Mouse (Mus musculus): ENCODE results near the gene Gm20824. TPM values are rescaled to one million over a fixed set of nuclear protein-coding genes. Genes with fewer than 3 reads are reported as not detected.
"Not testable (repeated sequence)": the region's sequence is repeated elsewhere in the genome, so short reads cannot be mapped to it uniquely, and the experiment has no call there.

Gene Gm20824
- total RNA-seq (2014; rRNA removed) (not detected in 2 replicates), polyA plus RNA-seq (2015; fragmentation: Nextera tagmentation; extraction: Ambion mirVana) (not detected in 2 replicates)

DNA sequence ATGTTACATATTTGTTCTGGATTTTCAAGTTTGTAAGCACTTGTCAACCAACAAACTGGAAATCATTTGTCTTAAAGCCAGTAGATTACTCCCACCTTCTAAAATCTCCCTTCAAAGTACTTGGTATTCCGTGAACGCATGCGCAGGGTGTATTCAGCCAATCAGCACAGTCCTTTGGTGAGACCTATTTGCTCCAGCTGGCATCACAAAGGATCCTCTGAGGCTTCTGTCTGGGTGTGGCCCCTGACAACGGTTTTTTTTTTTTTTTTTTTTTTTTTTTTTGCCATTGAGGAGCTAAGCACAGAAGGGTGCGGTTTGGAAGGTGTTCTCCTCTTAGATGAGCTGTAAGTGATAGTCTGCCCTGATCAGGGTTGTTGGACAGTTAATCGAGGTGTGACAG lies at the start of gene Gm20824:
Gene Gm20824 (plus strand): TSS at position 301 of the 400 bp plus-strand sequence.
- not testable (repeated sequence) for DNase-seq (ENCODE audit: low spot score)
- WGBS, result no CpG with 5 or more reads among the region's 6 CpGs

More for the DNA sequence above, at the start of gene Gm20824:
- H3K4me1 ChIP-seq (ENCODE audit: insufficient read depth, low read length); H3K36me3 ChIP-seq (ENCODE audit: insufficient read depth, low read length); ATAC-seq (ENCODE audit: low FRiP score); H3K9me3 ChIP-seq (ENCODE audit: low read length); H3K9ac ChIP-seq (replicated peaks; ENCODE audit: low read length, poor library complexity, severe bottlenecking); H3K27me3 ChIP-seq (ENCODE audit: insufficient read depth, low read length); H3K4me2 ChIP-seq (ENCODE audit: low read depth, low read length, poor library complexity, severe bottlenecking); H3K27ac ChIP-seq (ENCODE audit: low read depth, low read length); H3K4me3 ChIP-seq (ENCODE audit: low read depth, low read length): not testable (repeated sequence)

Other genes starting within 250 kb of the Gm20824 start
- gene Gm20825, start 186.4 kb upstream of the Gm20824 start, total RNA-seq (2014; rRNA removed), result not detected in 2 replicates
- gene Gm20825, start 186.4 kb upstream of the Gm20824 start, polyA plus RNA-seq (2015; fragmentation: Nextera tagmentation; extraction: Ambion mirVana), result not detected in 2 replicates